Mouse (Mus musculus): Measurements from ENCODE around the gene Kif2c.

DNA sequence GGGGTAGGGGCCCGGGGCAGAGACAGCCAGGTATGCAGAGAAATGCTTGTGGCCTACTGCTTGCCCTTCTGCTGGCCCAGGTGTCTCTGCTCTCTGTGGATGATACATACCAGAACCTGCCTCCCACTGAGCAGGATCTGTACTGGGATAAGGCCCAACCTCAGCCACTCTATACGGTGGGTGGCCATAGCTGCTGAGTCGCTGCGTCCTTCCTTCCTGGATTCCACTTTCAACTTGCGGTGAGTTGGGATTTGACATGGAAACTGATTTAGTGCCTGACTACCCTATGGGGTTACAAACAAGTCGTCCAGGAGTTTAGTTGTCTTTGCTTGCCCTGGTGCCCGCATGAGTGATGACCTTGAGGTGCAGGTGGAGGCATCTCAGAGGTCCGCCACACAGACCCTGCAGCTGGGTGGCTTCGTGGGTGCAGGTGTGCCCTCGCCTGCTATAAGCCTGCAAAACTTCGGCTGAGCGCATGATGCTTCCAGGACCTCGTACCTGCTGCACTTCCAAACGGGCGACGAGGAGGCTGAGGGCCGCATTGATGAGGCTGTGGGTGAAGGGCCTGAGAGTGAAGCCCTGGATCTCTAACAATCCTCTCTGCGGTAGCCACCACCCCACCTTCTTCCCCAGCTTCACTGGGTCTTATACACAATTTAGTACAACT is 34.3 kb downstream of the Kif2c start:
- TF ChIP-seq POLR2A (IDR thresholded peaks at IDR 0.05; ENCODE audit: insufficient read depth, low read depth, low read length) (no peak), CTCF (IDR thresholded peaks at IDR 0.05) (no peak), EP300 (IDR thresholded peaks at IDR 0.05; ENCODE audit: insufficient read depth, low read depth, low read length) (no peak)
